Mouse (Mus musculus) c-Kit-positive CD71-negative TER-119-negative erythroid progenitor cells, embryonic 14.5 days (primary cell): ENCODE data around the gene Vmp1.

ENCODE experiments used
- DNase-seq: peaks from one replicate; pipeline ENCODE4 v3.0.0-alpha.2; 2013; ENCODE audit warnings: low read depth

The Vmp1 gene

GRCm38 (mm10) chr11:86602116-86602515 is 81.5 kb downstream of the Vmp1 start:
- no peak for DNase-seq

GRCm38 (mm10) chr11:86600209-86600557 is 83.5 kb downstream of the Vmp1 start:
- DNase-seq: no peak

- DNase-seq: no peak
Measured at GRCm38 (mm10) chr11:86599378-86600208, 84.0 kb downstream of the Vmp1 start.

- DNase-seq: no peak
Measured at GRCm38 (mm10) chr11:86598572-86598971, 85.1 kb downstream of the Vmp1 start.

GRCm38 (mm10) chr11:86598154-86598553 is 85.5 kb downstream of the Vmp1 start:
- DNase-seq: no peak

- DNase-seq: no peak
Measured at GRCm38 (mm10) chr11:86596976-86597375, 86.7 kb downstream of the Vmp1 start.

- no peak for DNase-seq
Measured at GRCm38 (mm10) chr11:86596187-86596960, 87.3 kb downstream of the Vmp1 start.

GRCm38 (mm10) chr11:86595366-86595765 is 88.3 kb downstream of the Vmp1 start:
- DNase-seq: no peak

GRCm38 (mm10) chr11:86594188-86594876 is 89.3 kb downstream of the Vmp1 start:
- no peak for DNase-seq

GRCm38 (mm10) chr11:86593443-86593842 is 90.2 kb downstream of the Vmp1 start:
- no peak for DNase-seq

GRCm38 (mm10) chr11:86592993-86593392 is 90.6 kb downstream of the Vmp1 start:
- DNase-seq: peak; percentile 84

- DNase-seq: no peak
Measured at GRCm38 (mm10) chr11:86591931-86592616, 91.6 kb downstream of the Vmp1 start.

GRCm38 (mm10) chr11:86591301-86591845 is 92.3 kb downstream of the Vmp1 start:
- DNase-seq: no peak

- DNase-seq: no peak
Measured at GRCm38 (mm10) chr11:86590579-86590978, 93.1 kb downstream of the Vmp1 start.

- no peak for DNase-seq
Measured at GRCm38 (mm10) chr11:86590066-86590465, 93.6 kb downstream of the Vmp1 start.

GRCm38 (mm10) chr11:86588583-86589298 is 94.9 kb downstream of the Vmp1 start:
- DNase-seq: no peak

GRCm38 (mm10) chr11:86587830-86588229 is 95.8 kb downstream of the Vmp1 start:
- no peak for DNase-seq

GRCm38 (mm10) chr11:86586868-86587792 is 96.5 kb downstream of the Vmp1 start:
- peak; percentile 86 for DNase-seq

GRCm38 (mm10) chr11:86586177-86586867 is 97.3 kb downstream of the Vmp1 start:
- no peak for DNase-seq
